In the genomic region with DNA sequence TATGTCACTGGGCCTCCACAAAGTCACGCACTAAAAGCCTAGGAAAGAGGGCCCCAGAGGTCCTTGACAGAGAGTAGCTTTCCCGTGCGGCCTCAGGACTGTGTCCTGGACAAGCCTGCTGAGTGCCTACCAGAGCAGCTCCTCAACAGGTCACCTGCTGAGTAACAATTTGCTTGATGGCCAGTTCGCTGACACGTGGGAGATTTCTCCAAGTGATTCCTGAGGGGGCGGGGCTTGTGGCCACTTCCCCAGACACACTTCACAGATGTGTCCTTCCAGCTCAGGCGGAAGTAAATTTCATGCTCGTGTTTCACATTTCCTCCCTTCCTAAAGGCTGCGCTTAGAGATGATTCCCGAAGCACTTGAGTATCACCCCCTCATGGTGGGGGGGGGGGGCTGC, we compare ENCODE assay signal across 22 mouse cellular contexts.
DNase-seq lines count a peak whose midpoint lies in the region; ATAC-seq and TF ChIP-seq lines count a peak whose summit lies in the region.
"Had no signal": no experiment of that assay in that cellular context is flagged by ENCODE, and none has a peak within 500 bp of the region (broad histone marks: within the 10 kb centered on the region; RNA-seq: fewer than 3 reads in every experiment).

No protein-coding gene starts in this region.

- no peak overlapping the region for H3K27ac ChIP-seq in heart, postnatal 0 days (ENCODE audit: low read depth)
- no peak overlapping the region for H3K27ac ChIP-seq in forebrain, embryonic 11.5 days (ENCODE audit: low read depth, low read length)
- H3K27ac ChIP-seq: gastrocnemius, adult 2 months; heart, adult 2 months; lung, embryonic 15.5 days; stomach, embryonic 15.5 days had no signal

- DNase-seq in cerebellum, adult 11-12 months, result peak; percentile 57
- DNase-seq in cerebellum, postnatal 36 days, result no peak
- no peak for DNase-seq in heart, postnatal 0 days (ENCODE audit: low spot score)
- no peak for DNase-seq in heart, postnatal 4 days
- DNase-seq in kidney, postnatal 4 days, result peak; percentile 37 to 48
- no peak for DNase-seq in kidney, adult 11 months
- peak; percentile 39 for DNase-seq in brain, adult 2 months (ENCODE audit: low read depth, low spot score)
- DNase-seq in forebrain, embryonic 11.5 days (ENCODE audit: low spot score), result no peak
- DNase-seq: adrenal gland, adult 8-10 months; forebrain, postnatal 0 days; gastrocnemius, adult 2 months; heart, adult 2 months; heart, postnatal 36 days; kidney, adult 2 months; layer of hippocampus, adult 9-11 months; spleen, adult 18-20 months; thymus, postnatal 14 days had no signal

- no peaks in the 10 kb centered on the region for H3K9me3 ChIP-seq in heart, postnatal 0 days (replicated peaks; ENCODE audit: control insufficient read depth, low read length)
- H3K9me3 ChIP-seq in forebrain, embryonic 11.5 days (ENCODE audit: control insufficient read depth, low read length), result no peaks in the 10 kb centered on the region
- H3K9me3 ChIP-seq: lung, embryonic 15.5 days; megakaryocyte, embryonic 14.5 days; stomach, embryonic 15.5 days had no signal

- no peak for TF ChIP-seq EP300 in heart, postnatal 0 days (IDR thresholded peaks at IDR 0.05; ENCODE audit: low read depth)

- no peak overlapping the region for H3K9ac ChIP-seq in heart, postnatal 0 days (replicated peaks; ENCODE audit: low read depth, low read length)
- no peak overlapping the region for H3K9ac ChIP-seq in forebrain, embryonic 11.5 days (ENCODE audit: low read length)
- H3K9ac ChIP-seq: forebrain, postnatal 0 days; lung, embryonic 15.5 days; stomach, embryonic 15.5 days had no signal

- H3K4me2 ChIP-seq in heart, postnatal 0 days (ENCODE audit: low read depth, low read length), result no peak overlapping the region
- no peak overlapping the region for H3K4me2 ChIP-seq in forebrain, embryonic 11.5 days (ENCODE audit: low read depth, low read length, severe bottlenecking)
- H3K4me2 ChIP-seq: liver, embryonic 11.5 days; lung, embryonic 15.5 days; stomach, embryonic 15.5 days had no signal

- WGBS in heart, postnatal 0 days, result 38% methylated on average over 10 of the region's 10 CpGs
- WGBS in forebrain, embryonic 11.5 days, result 59% methylated on average over 10 of the region's 10 CpGs

- no peak for TF ChIP-seq CTCF in heart, postnatal 0 days (IDR thresholded peaks at IDR 0.05; ENCODE audit: low read depth)

- no peaks in the 10 kb centered on the region for H3K36me3 ChIP-seq in heart, postnatal 0 days (replicated peaks; ENCODE audit: control insufficient read depth, insufficient read depth, low read length)
- no peaks in the 10 kb centered on the region for H3K36me3 ChIP-seq in forebrain, embryonic 11.5 days (ENCODE audit: control insufficient read depth, insufficient read depth, low read length)
- H3K36me3 ChIP-seq: lung, embryonic 15.5 days; stomach, embryonic 15.5 days had no signal

- peaks cover 7% of the 10 kb centered on the region; the same call in 1 of the 2 replicates for H3K4me1 ChIP-seq in heart, postnatal 0 days (ENCODE audit: control insufficient read depth, insufficient read depth)
- H3K4me1 ChIP-seq in forebrain, embryonic 11.5 days (replicated peaks; ENCODE audit: control insufficient read depth, insufficient read depth, low read length), result no peaks in the 10 kb centered on the region
- H3K4me1 ChIP-seq: lung, embryonic 15.5 days; megakaryocyte, embryonic 14.5 days had no signal

- H3K27me3 ChIP-seq in heart, postnatal 0 days (ENCODE audit: control insufficient read depth, insufficient read depth, low read length), result no peaks in the 10 kb centered on the region
- no peaks in the 10 kb centered on the region for H3K27me3 ChIP-seq in forebrain, embryonic 11.5 days (ENCODE audit: control insufficient read depth, insufficient read depth, low read length)
- H3K27me3 ChIP-seq: lung, embryonic 15.5 days; stomach, embryonic 15.5 days had no signal

- H3K4me3 ChIP-seq in heart, postnatal 0 days (ENCODE audit: low read depth, low read length), result no peak overlapping the region
- no peak overlapping the region for H3K4me3 ChIP-seq in forebrain, embryonic 11.5 days (ENCODE audit: low read depth, low read length)
- H3K4me3 ChIP-seq: erythroblast, embryonic 14.5 days; gastrocnemius, adult 2 months; heart, adult 2 months; lung, embryonic 15.5 days; megakaryocyte, embryonic 14.5 days; stomach, embryonic 15.5 days had no signal

- ATAC-seq in heart, postnatal 0 days (ENCODE audit: insufficient read depth, low read depth), result 0 out of 2 replicates have a peak, but pooled peaks have one; percentile 14
- ATAC-seq in forebrain, embryonic 11.5 days (replicated peaks; ENCODE audit: low FRiP score), result no peak

Comparison
In these comparisons a context has a peak if more than half of its experiments do, and no peak if none do; other contexts are left out.
1. DNase-seq: peak in cerebellum, adult 11-12 months (single experiment), kidney, postnatal 4 days (2 of 2) and brain, adult 2 months (single experiment); none in cerebellum, postnatal 36 days (0 of 2), heart, postnatal 0 days (single experiment), heart, postnatal 4 days (single experiment), kidney, adult 11 months (single experiment) and forebrain, embryonic 11.5 days (single experiment).